Mouse (Mus musculus): ENCODE measurements at regions not wholly inside any gene's neighbourhood (a gene's known extent, or its start where the extent isn't known, plus 50 kb on each side); places are given as distances from the start of the nearest gene placed in this dataset.

GRCm38 (mm10) chr11:71652381-71652775 lies 97.3 kb upstream of the Wscd1 start:
- H3K4me3 ChIP-seq (ENCODE audit: control insufficient read depth in 1 of 2, insufficient read depth in 1 of 2, low read depth in 2 of 2, low read length in 2 of 2): no peak overlapping the region
- H3K36me3 ChIP-seq (ENCODE audit: control insufficient read depth in 1 of 2, insufficient read depth in 2 of 2, low read length in 2 of 2): no peaks in the 10 kb centered on the region
- no peak for DNase-seq (ENCODE audit: low read depth, low spot score)
- no peaks in the 10 kb centered on the region; the same call in 1 of the 2 replicates for H3K79me2 ChIP-seq (ENCODE audit: control insufficient read depth, insufficient read depth, low read length, poor library complexity)
- H3K9me3 ChIP-seq (replicated peaks; ENCODE audit: insufficient read depth, low read length): no peaks in the 10 kb centered on the region
- no peak overlapping the region for H3K9ac ChIP-seq (ENCODE audit: control insufficient read depth, low read depth, low read length, poor library complexity, severe bottlenecking)
- H3K27ac ChIP-seq (ENCODE audit: control insufficient read depth, low read depth, low read length): no peak overlapping the region
- H3K4me1 ChIP-seq (ENCODE audit: control insufficient read depth in 1 of 2, insufficient read depth in 2 of 2, low read length in 2 of 2): no peaks in the 10 kb centered on the region
- no peaks in the 10 kb centered on the region for H3K27me3 ChIP-seq (ENCODE audit: control insufficient read depth in 1 of 2, insufficient read depth in 2 of 2, low read length in 2 of 2)
- no peak for TF ChIP-seq GATA1 (IDR thresholded peaks at IDR 0.05; ENCODE audit: low read depth, low read length)
- TF ChIP-seq ELF1 (IDR thresholded peaks at IDR 0.05; ENCODE audit: low read depth, low read length): no peak
- TF ChIP-seq JUND (IDR thresholded peaks at IDR 0.05; ENCODE audit: low read depth, low read length): no peak
- TF ChIP-seq ETS1 (IDR thresholded peaks at IDR 0.05; ENCODE audit: low read depth, low read length): no peak
- no peak for TF ChIP-seq TAL1 (IDR thresholded peaks at IDR 0.05; ENCODE audit: low read length)

GRCm38 (mm10) chr11:71658346-71658745 lies 91.4 kb upstream of the Wscd1 start:
- Histone ChIP-seq H3K27me3 (ENCODE audit: control insufficient read depth in 1 of 2, insufficient read depth in 2 of 2, low read length in 2 of 2) (no peaks in the 10 kb centered on the region), H3K27ac (ENCODE audit: control insufficient read depth, low read depth, low read length) (no peak overlapping the region), H3K9ac (ENCODE audit: control insufficient read depth, low read depth, low read length, poor library complexity, severe bottlenecking) (no peak overlapping the region), H3K4me3 (ENCODE audit: control insufficient read depth in 1 of 2, insufficient read depth in 1 of 2, low read depth in 2 of 2, low read length in 2 of 2) (no peak overlapping the region), H3K4me1 (ENCODE audit: control insufficient read depth in 1 of 2, insufficient read depth in 2 of 2, low read length in 2 of 2) (no peaks in the 10 kb centered on the region), H3K36me3 (ENCODE audit: control insufficient read depth in 1 of 2, insufficient read depth in 2 of 2, low read length in 2 of 2) (no peaks in the 10 kb centered on the region), H3K9me3 (replicated peaks; ENCODE audit: insufficient read depth, low read length) (no peaks in the 10 kb centered on the region), H3K79me2 (ENCODE audit: control insufficient read depth, insufficient read depth, low read length, poor library complexity) (no peaks in the 10 kb centered on the region; the same call in 1 of the 2 replicates)
- TF ChIP-seq CHD2 (IDR thresholded peaks at IDR 0.05; ENCODE audit: low read length) (no peak), POLR2AphosphoS5 (IDR thresholded peaks at IDR 0.05; ENCODE audit: borderline replicate concordance, low read depth, low read length) (no peak), ZKSCAN1 (IDR thresholded peaks at IDR 0.05; ENCODE audit: low read depth, low read length) (no peak), USF2 (IDR thresholded peaks at IDR 0.05; ENCODE audit: borderline replicate concordance in 1 of 2, insufficient read depth in 1 of 2, low read depth in 1 of 2, low read length in 2 of 2) (no peak)
- DNase-seq (ENCODE audit: low read depth, low spot score): no peak

GRCm38 (mm10) chr11:71670111-71671050 lies 79.3 kb upstream of the Wscd1 start:
- no peak for TF ChIP-seq POLR2A (IDR thresholded peaks at IDR 0.05; ENCODE audit: control insufficient read depth in 1 of 2, insufficient read depth in 1 of 2, low read depth in 1 of 2, low read length in 2 of 2, poor library complexity in 1 of 2)
- no peak for DNase-seq (ENCODE audit: low read depth, low spot score)
- H3K9me3 ChIP-seq (replicated peaks; ENCODE audit: insufficient read depth, low read length): no peaks in the 10 kb centered on the region
- H3K27me3 ChIP-seq (ENCODE audit: control insufficient read depth in 1 of 2, insufficient read depth in 2 of 2, low read length in 2 of 2): no peaks in the 10 kb centered on the region
- no peaks in the 10 kb centered on the region for H3K4me1 ChIP-seq (ENCODE audit: control insufficient read depth in 1 of 2, insufficient read depth in 2 of 2, low read length in 2 of 2)
- no peak overlapping the region for H3K27ac ChIP-seq (ENCODE audit: control insufficient read depth, low read depth, low read length)
- no peaks in the 10 kb centered on the region for H3K36me3 ChIP-seq (ENCODE audit: control insufficient read depth in 1 of 2, insufficient read depth in 2 of 2, low read length in 2 of 2)
- H3K9ac ChIP-seq (ENCODE audit: control insufficient read depth, low read depth, low read length, poor library complexity, severe bottlenecking): no peak overlapping the region
- no peak overlapping the region for H3K4me3 ChIP-seq (ENCODE audit: control insufficient read depth in 1 of 2, insufficient read depth in 1 of 2, low read depth in 2 of 2, low read length in 2 of 2)
- no peaks in the 10 kb centered on the region for H3K79me2 ChIP-seq (ENCODE audit: control insufficient read depth, insufficient read depth, low read length, poor library complexity)
